Mouse (Mus musculus) liver, embryonic 16.5 days (tissue): ENCODE data around the gene Cblb. TPM values are rescaled to one million over a fixed set of nuclear protein-coding genes. Genes with fewer than 3 reads are reported as not detected.

ENCODE experiments used
- ATAC-seq: fragments of 200-750 bp; cut with Nextera tagmentation; 2 replicates; pipeline ENCODE4 v1.8.0; 2017; ENCODE audit warnings: low read depth, mild to moderate bottlenecking, moderate number of reproducible peaks, moderate library complexity
- H3K27ac ChIP-seq: fragments of 300-500 bp; sonication (generic); 2 replicates; pipeline ENCODE4 v1.5.1; 2014; ENCODE audit warnings: mild to moderate bottlenecking, low read length
- H3K27me3 ChIP-seq: fragments of 300-500 bp; sonication (generic); 2 replicates; pipeline ENCODE4 v1.6.1; 2014; ENCODE audit warnings: low read depth, low read length, mixed read lengths; ENCODE audit not compliant: control insufficient read depth, insufficient read depth
- H3K36me3 ChIP-seq: fragments of 300-500 bp; sonication (generic); 2 replicates; pipeline ENCODE4 v1.6.1; 2014; ENCODE audit warnings: mild to moderate bottlenecking; ENCODE audit not compliant: control insufficient read depth, insufficient read depth
- H3K4me1 ChIP-seq: fragments of 300-500 bp; sonication (generic); 2 replicates; pipeline ENCODE4 v1.6.1; 2014; ENCODE audit warnings: low read depth, low read length, mixed read lengths; ENCODE audit not compliant: control insufficient read depth
- H3K4me2 ChIP-seq: fragments of 300-500 bp; sonication (generic); 2 replicates; pipeline ENCODE4 v1.6.1; 2014; ENCODE audit warnings: low read depth, low read length, mixed read lengths
- H3K4me3 ChIP-seq: fragments of 300-500 bp; sonication (generic); 2 replicates; pipeline ENCODE4 v1.5.1; 2014; ENCODE audit warnings: low read depth, mild to moderate bottlenecking, low read length
- H3K9ac ChIP-seq: fragments of 300-500 bp; sonication (generic); 2 replicates; pipeline ENCODE4 v1.6.1; 2014; ENCODE audit warnings: low read depth, low read length
- H3K9me3 ChIP-seq: fragments of 300-500 bp; sonication (generic); replicated peaks from 2 replicates; pipeline ENCODE4 v1.6.1; 2016; ENCODE audit warnings: low read length; ENCODE audit not compliant: control insufficient read depth
- WGBS: fragments of 180-500 bp; shearing (Covaris S2); extraction: QIAGEN DNeasy Blood & Tissue Kit; methylation state at CpG from one replicate; pipeline ENCODE4 v1.1.7; 2014; ENCODE audit not compliant: insufficient replicate concordance; 5-methylcytosine and 5-hydroxymethylcytosine counted together
- polyA plus RNA-seq: library from polyadenylated mRNA; unstranded; fragments of >200 nt; fragmentation: Nextera tagmentation; extraction: Ambion mirVana; gene quantifications from 2 replicates; pipeline ENCODE4 v1.2.1, GENCODE M21; 2015

The Cblb gene
- polyA plus RNA-seq, 1 experiment from 2014 or later = 2.6 TPM

- Histone ChIP-seq H3K36me3 (no peaks in the 10 kb centered on the region), H3K4me2 (no peak overlapping the region), H3K27me3 (no peaks in the 10 kb centered on the region), H3K27ac (no peak overlapping the region), H3K4me1 (no peaks in the 10 kb centered on the region; the same call in 1 of the 2 replicates), H3K9ac (no peak overlapping the region), H3K4me3 (no peak overlapping the region), H3K9me3 (no peaks in the 10 kb centered on the region)
- no peak for ATAC-seq
These were observed 93.9 kb downstream of the Cblb start for GRCm38 (mm10) chr16:52124974-52125373.

DNA sequence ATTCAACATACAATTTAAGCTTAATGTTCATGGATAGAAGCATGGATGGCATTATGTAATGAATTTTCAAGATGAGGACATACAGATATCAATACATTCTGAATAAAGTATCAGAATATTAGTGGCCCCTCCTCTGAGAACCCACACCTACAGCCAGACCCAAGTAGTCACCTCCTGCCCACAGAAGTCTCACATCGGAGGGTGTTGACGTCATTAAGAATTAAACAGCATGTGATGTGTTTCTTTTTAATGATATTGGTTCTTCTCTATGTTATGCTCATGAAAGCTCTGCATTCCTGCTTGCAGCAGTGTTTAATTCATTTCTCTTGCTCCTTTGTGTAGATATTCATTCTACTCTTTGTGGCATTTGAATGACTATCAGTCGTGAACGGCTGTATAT, 94.9 kb downstream of the Cblb start:
- no peak for ATAC-seq
- no peaks in the 10 kb centered on the region for H3K27me3 ChIP-seq
- H3K4me2 ChIP-seq = no peak overlapping the region
- no peaks in the 10 kb centered on the region for H3K9me3 ChIP-seq
- no peak overlapping the region for H3K9ac ChIP-seq
- H3K36me3 ChIP-seq = no peaks in the 10 kb centered on the region
- no peaks in the 10 kb centered on the region; the same call in 1 of the 2 replicates for H3K4me1 ChIP-seq
- H3K4me3 ChIP-seq = no peak overlapping the region
- 71% methylated on average over 4 of the region's 4 CpGs for WGBS
- no peak overlapping the region for H3K27ac ChIP-seq

DNA sequence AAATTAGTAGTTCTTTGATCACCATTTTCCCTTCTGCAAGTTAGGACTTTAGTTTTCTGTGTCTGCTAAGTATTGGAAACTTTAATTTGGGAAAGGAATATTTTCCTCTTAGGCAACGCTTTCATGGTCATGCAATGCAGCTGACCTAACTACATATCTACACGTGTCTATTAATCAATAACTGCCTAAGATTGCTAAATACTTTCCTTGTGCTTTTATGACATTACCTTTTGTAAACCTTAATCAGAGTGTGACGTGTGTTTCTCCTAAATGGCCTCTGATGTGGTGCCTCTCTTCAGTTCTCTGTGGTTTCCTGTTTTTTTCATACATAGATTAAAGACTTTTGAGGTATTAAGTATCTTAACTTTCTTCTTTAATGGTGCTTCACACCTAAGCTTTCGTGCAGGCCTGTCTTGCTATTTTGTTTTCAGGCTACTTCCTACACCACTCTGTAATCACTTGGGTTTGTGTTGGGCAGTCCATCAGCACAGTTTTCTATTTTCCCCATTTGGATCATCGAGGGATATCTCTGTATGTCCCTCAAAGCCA, 98.4 kb downstream of the Cblb start:
- 51% methylated on average over 5 of the region's 5 CpGs for WGBS
- no peak overlapping the region for H3K4me3 ChIP-seq
- no peaks in the 10 kb centered on the region for H3K27me3 ChIP-seq
- H3K27ac ChIP-seq = no peak overlapping the region
- H3K4me2 ChIP-seq = no peak overlapping the region
- no peak overlapping the region for H3K9ac ChIP-seq
- H3K36me3 ChIP-seq = no peaks in the 10 kb centered on the region
- no peaks in the 10 kb centered on the region for H3K4me1 ChIP-seq
- H3K9me3 ChIP-seq = no peaks in the 10 kb centered on the region
- ATAC-seq = no peak

DNA sequence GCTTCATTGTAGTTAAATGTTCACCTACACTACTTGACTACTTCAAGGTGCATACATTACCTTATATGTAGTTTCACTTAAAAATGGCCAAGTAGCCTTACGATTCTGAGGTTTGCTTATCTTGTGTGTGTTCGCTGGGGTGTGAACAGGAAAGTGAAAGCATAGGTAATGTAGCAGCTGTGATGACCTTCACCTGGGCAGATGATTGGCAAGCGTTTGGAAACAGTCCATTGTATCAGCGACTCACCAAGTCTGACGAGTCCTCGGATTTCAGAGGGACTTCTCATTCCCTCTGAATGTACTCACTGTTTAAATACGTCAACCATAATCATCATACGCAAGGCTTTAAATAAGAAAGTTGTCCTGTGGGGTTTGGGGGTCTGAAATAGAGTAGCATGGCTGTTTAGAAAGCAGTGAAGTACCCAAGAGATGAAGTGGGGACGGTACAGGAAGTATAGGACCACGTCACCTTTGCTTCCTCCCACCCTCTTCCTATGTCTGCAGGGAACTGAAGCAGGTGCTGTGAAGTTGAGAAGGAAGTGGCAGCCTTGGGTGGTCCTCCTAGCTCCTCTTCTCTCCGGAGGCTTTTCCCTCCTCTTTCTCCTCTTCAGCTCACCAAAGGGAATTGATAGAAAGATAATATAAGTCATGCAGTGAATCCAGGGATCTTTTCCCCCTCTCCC, 101.9 kb downstream of the Cblb start:
- Histone ChIP-seq H3K4me3 (no peak overlapping the region), H3K9me3 (no peaks in the 10 kb centered on the region), H3K4me2 (no peak overlapping the region), H3K4me1 (no peaks in the 10 kb centered on the region), H3K27me3 (no peaks in the 10 kb centered on the region), H3K36me3 (no peaks in the 10 kb centered on the region), H3K9ac (no peak overlapping the region), H3K27ac (no peak overlapping the region)
- no peak for ATAC-seq
- 72% methylated on average over 11 of the region's 11 CpGs for WGBS

DNA sequence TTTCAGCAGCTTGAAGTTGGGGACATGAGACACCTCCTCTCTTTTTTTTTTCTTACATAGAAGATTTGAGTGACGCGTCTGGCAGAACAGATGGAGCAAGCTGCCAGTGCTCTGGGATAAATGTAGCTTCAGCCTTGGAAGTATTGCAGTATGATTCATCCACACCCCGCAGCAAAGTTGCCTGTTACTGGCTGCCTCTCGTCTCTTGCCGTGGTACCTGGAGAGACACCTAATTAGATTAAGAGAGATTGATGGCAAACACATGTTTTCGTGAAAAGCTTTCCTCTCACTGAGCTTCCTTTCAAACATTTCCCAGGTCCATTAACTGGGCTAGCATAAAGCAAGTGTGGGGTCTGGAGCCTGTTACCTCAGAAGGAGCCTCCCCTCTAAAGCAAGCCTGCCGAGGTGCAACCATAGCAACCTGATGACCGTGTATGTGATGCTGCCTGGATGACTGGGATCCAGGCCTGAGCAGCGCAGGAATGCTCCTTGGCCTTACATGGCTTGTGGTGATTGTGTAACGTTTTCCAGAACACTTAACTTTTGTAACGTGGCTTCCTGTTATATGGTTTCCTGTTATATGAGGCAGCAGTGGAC, 103.7 kb downstream of the Cblb start:
- no peaks in the 10 kb centered on the region for H3K36me3 ChIP-seq

DNA sequence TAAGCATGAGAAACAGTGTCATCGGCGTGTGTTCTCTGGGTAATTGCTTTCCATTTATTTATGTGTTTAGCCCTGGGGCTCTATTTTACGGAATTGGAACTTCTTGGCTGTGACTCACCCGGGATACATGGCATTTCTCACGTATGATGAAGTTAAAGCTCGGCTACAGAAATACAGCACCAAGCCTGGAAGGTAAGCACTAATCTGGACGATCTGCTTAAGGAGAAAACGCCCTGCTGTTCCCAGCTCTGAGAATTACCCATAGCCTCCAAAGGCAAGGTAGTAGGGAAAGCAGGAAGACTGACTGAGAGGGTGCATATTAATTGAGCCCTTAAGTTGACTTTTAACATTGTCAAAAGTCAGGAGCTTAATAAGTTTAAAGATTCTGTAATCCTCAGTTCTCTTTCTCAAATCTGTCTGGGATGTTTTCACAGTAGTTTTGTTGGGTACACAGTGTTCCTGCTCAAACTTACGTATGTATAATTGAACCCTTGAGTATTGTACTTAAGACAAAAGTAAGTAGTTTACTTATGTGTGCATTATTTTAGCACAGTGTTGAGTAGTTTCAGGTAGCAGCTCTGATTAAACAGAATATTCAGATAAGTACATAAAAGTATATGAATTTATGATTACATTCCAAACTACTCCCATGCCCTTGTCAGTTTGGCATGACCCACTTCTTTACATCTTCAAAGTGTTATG, 104.8 kb downstream of the Cblb start:
- Histone ChIP-seq H3K36me3 (no peaks in the 10 kb centered on the region), H3K4me1 (no peaks in the 10 kb centered on the region), H3K9ac (no peak overlapping the region), H3K4me3 (no peak overlapping the region), H3K27ac (no peak overlapping the region), H3K27me3 (no peaks in the 10 kb centered on the region), H3K4me2 (no peak overlapping the region), H3K9me3 (no peaks in the 10 kb centered on the region)
- no peak for ATAC-seq
- 71% methylated on average over 9 of the region's 9 CpGs for WGBS

More for the DNA sequence above, 103.7 kb downstream of the Cblb start:
- H3K27ac ChIP-seq = no peak overlapping the region
- ATAC-seq = no peak
- no peaks in the 10 kb centered on the region for H3K9me3 ChIP-seq
- no peaks in the 10 kb centered on the region for H3K4me1 ChIP-seq
- H3K9ac ChIP-seq = no peak overlapping the region
- H3K27me3 ChIP-seq = no peaks in the 10 kb centered on the region
- H3K4me3 ChIP-seq = no peak overlapping the region
- H3K4me2 ChIP-seq = no peak overlapping the region
- 63% methylated on average over 11 of the region's 11 CpGs for WGBS

DNA sequence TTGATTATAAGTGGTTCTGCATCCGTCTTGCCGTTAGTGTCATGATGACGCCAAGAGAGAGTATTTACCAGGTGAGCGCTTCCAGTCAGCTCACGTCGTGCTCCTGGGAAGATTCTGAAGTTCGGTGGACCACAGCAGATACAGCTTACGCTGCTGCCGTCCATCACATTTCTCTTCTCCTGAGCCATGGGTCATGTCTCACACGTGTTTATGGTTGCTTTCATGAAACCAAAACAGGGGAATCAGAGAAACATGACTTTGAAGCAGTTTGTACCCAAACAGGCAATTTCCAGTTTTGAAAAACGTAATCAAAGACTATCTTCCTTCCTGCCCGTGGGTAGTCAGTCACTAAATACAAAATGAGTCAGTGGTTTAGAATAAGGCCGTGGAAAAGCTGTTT, 112.1 kb downstream of the Cblb start:
- H3K27ac ChIP-seq = no peak overlapping the region
- no peaks in the 10 kb centered on the region for H3K9me3 ChIP-seq
- no peak overlapping the region for H3K9ac ChIP-seq
- no peaks in the 10 kb centered on the region for H3K36me3 ChIP-seq
- H3K4me2 ChIP-seq = no peak overlapping the region
- WGBS = 76% methylated on average over 13 of the region's 13 CpGs
- no peaks in the 10 kb centered on the region for H3K4me1 ChIP-seq
- H3K4me3 ChIP-seq = no peak overlapping the region
- no peaks in the 10 kb centered on the region for H3K27me3 ChIP-seq
- no peak for ATAC-seq

- no peak for ATAC-seq
- Histone ChIP-seq H3K9me3 (no peaks in the 10 kb centered on the region), H3K27me3 (no peaks in the 10 kb centered on the region), H3K4me2 (no peak overlapping the region), H3K4me3 (no peak overlapping the region), H3K9ac (no peak overlapping the region), H3K27ac (no peak overlapping the region), H3K4me1 (no peaks in the 10 kb centered on the region), H3K36me3 (no peaks in the 10 kb centered on the region)
- WGBS = 76% methylated on average over 3 of the region's 3 CpGs
These were observed 112.8 kb downstream of the Cblb start for GRCm38 (mm10) chr16:52143818-52144217.

DNA sequence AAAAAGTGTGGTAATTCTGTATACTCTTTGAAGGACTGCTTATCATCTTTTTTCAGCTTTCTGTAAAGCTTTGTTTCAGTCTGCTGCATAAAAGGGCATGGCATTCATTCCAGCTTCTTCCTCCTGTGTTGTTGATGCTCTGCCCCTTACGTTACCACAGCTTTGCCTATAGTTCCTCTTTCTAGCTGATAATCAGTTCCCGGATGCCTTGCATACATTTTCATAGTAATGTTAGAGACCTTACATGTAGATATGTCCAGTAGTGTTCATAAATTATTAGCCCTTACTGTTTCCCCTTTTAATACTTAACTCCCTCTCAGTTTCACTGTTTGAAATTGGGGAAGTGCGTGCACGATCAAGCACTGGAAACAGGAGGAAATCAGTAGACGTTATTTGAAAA, 113.8 kb downstream of the Cblb start:
- H3K4me2 ChIP-seq = no peak overlapping the region
- no peaks in the 10 kb centered on the region for H3K27me3 ChIP-seq
- H3K4me1 ChIP-seq = no peaks in the 10 kb centered on the region
- no peak overlapping the region for H3K9ac ChIP-seq
- no peak for ATAC-seq
- H3K36me3 ChIP-seq = no peaks in the 10 kb centered on the region
- no peak overlapping the region for H3K4me3 ChIP-seq
- no peaks in the 10 kb centered on the region for H3K9me3 ChIP-seq
- WGBS = 37% methylated on average over 5 of the region's 5 CpGs
- no peak overlapping the region for H3K27ac ChIP-seq
